Mouse (Mus musculus) small intestine, adult 2 months (tissue): ENCODE results near the gene Rufy2.

ENCODE experiments used
- CTCF ChIP-seq: fragments of 200-500 bp; IDR thresholded peaks from 2 replicates; pipeline ENCODE4 v1.5.1; 2012; ENCODE audit warnings: low read depth, mild to moderate bottlenecking, control low read depth, inconsistent platforms, low read length, moderate library complexity, mixed read lengths; ENCODE audit not compliant: insufficient replicate concordance, insufficient read length; ENCODE audit errors: extremely low read depth
- POLR2A ChIP-seq: fragments of 200-500 bp; IDR thresholded peaks from 2 replicates; pipeline ENCODE4 v1.6.1; 2012; ENCODE audit warnings: low read depth, mild to moderate bottlenecking, control low read depth, inconsistent platforms, low read length, moderate library complexity

GRCm38 (mm10) chr10:63032956-63033355 lies 52.9 kb downstream of the Rufy2 start:
- TF ChIP-seq POLR2A (no peak), CTCF (no peak)
